In the genomic region with DNA sequence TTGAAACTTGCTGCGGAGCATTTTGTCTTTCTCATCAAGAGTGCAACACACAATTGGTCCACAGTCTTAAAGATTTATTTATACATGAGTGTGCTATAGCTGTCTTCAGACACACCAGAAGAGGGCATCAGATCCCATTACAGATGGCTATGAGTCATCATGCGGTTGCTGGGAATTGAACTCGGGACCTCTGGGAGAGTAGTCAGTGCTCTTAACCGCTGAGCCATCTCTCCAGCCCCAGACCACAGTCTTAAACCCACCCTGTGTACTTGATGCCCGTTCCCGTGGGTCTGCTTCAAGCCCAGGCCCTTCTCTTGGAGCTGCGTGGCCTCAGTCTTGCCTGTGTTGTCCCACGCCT, we compare ENCODE assay signal across 13 mouse cellular contexts. TPM values are rescaled to one million over a fixed set of nuclear protein-coding genes. Genes with fewer than 3 reads are reported as not detected.
DNase-seq lines count a peak whose midpoint lies in the region; ATAC-seq and TF ChIP-seq lines count a peak whose summit lies in the region.
"Had no signal": no experiment of that assay in that cellular context is flagged by ENCODE, and none has a peak within 500 bp of the region (broad histone marks: within the 10 kb centered on the region; RNA-seq: fewer than 3 reads in every experiment).

No protein-coding gene starts in this region.

- intact Hi-C loops in gastrocnemius, adult 2 months (cut with DNase I), result no loop called here

- ATAC-seq in intestine, embryonic 16.5 days, result no peak
- ATAC-seq in stomach, embryonic 15.5 days (ENCODE audit: insufficient read depth, low FRiP score, low read depth), result no peak
- no peak for ATAC-seq in forebrain, embryonic 13.5 days
- ATAC-seq in hindbrain, postnatal 0 days, result no peak

- TF ChIP-seq CTCF in gastrocnemius, adult 2 months (IDR thresholded peaks at IDR 0.05), result no peak
- no peak for TF ChIP-seq CTCF in spleen, adult 2 months (IDR thresholded peaks at IDR 0.05; ENCODE audit: extremely low read depth, insufficient read depth, insufficient read length, insufficient replicate concordance)
- no peak for TF ChIP-seq CTCF in hindbrain, postnatal 0 days (IDR thresholded peaks at IDR 0.05; ENCODE audit: low read depth)

- no peaks in the 10 kb centered on the region for H3K27me3 ChIP-seq in spleen, adult 2 months (ENCODE audit: control insufficient read depth, insufficient read depth, low read length)
- H3K27me3 ChIP-seq in intestine, embryonic 16.5 days (replicated peaks; ENCODE audit: control insufficient read depth, insufficient read depth, low read length), result no peaks in the 10 kb centered on the region
- no peaks in the 10 kb centered on the region for H3K27me3 ChIP-seq in stomach, embryonic 15.5 days (replicated peaks)
- no peaks in the 10 kb centered on the region for H3K27me3 ChIP-seq in forebrain, embryonic 13.5 days
- no peaks in the 10 kb centered on the region for H3K27me3 ChIP-seq in hindbrain, postnatal 0 days (ENCODE audit: insufficient read depth, low read length)
- H3K27me3 ChIP-seq: limb, embryonic 12.5 days had no signal

- H3K27ac ChIP-seq in gastrocnemius, adult 2 months, result no peak overlapping the region
- H3K27ac ChIP-seq in spleen, adult 2 months (ENCODE audit: insufficient read depth, low read length), result peak overlapping the region; percentile 71
- H3K27ac ChIP-seq in intestine, embryonic 16.5 days (ENCODE audit: low read length), result peak overlapping the region; percentile 19; the same call in 1 of the 2 replicates
- H3K27ac ChIP-seq in stomach, embryonic 15.5 days, result no peak overlapping the region
- no peak overlapping the region for H3K27ac ChIP-seq in forebrain, embryonic 13.5 days
- no peak overlapping the region for H3K27ac ChIP-seq in hindbrain, postnatal 0 days
- H3K27ac ChIP-seq: limb, embryonic 12.5 days had no signal

- WGBS in spleen, adult 2 months, result 26% methylated on average over 8 of the region's 8 CpGs
- WGBS in intestine, embryonic 16.5 days, result 82% methylated on average over 8 of the region's 8 CpGs
- WGBS in stomach, embryonic 15.5 days, result 76% methylated on average over 8 of the region's 8 CpGs
- 87% methylated on average over 8 of the region's 8 CpGs for WGBS in forebrain, embryonic 13.5 days
- 82% methylated on average over 8 of the region's 8 CpGs for WGBS in hindbrain, postnatal 0 days

- no peak overlapping the region for H3K9ac ChIP-seq in intestine, embryonic 16.5 days (ENCODE audit: low read depth, low read length)
- H3K9ac ChIP-seq in stomach, embryonic 15.5 days, result no peak overlapping the region
- H3K9ac ChIP-seq in forebrain, embryonic 13.5 days, result no peak overlapping the region
- no peak overlapping the region for H3K9ac ChIP-seq in hindbrain, postnatal 0 days (replicated peaks; ENCODE audit: low read length)
- H3K9ac ChIP-seq: limb, embryonic 12.5 days had no signal

- TF ChIP-seq POLR2A in spleen, adult 2 months (IDR thresholded peaks at IDR 0.05; ENCODE audit: low read depth, low read length), result no peak

- H3K36me3 ChIP-seq in spleen, adult 2 months (ENCODE audit: control insufficient read depth, insufficient read depth, low read length), result no peaks in the 10 kb centered on the region
- no peaks in the 10 kb centered on the region for H3K36me3 ChIP-seq in intestine, embryonic 16.5 days (ENCODE audit: control insufficient read depth, insufficient read depth, low read length)
- H3K36me3 ChIP-seq in stomach, embryonic 15.5 days, result no peaks in the 10 kb centered on the region
- no peaks in the 10 kb centered on the region for H3K36me3 ChIP-seq in forebrain, embryonic 13.5 days (ENCODE audit: poor library complexity, severe bottlenecking)
- H3K36me3 ChIP-seq in hindbrain, postnatal 0 days (ENCODE audit: insufficient read depth, low read length), result no peaks in the 10 kb centered on the region
- H3K36me3 ChIP-seq: limb, embryonic 12.5 days had no signal

- no peaks in the 10 kb centered on the region; the same call in 1 of the 2 replicates for H3K4me1 ChIP-seq in spleen, adult 2 months (ENCODE audit: control insufficient read depth, insufficient read depth, insufficient read length)
- H3K4me1 ChIP-seq in intestine, embryonic 16.5 days (ENCODE audit: control insufficient read depth, insufficient read depth, low read length), result no peaks in the 10 kb centered on the region
- H3K4me1 ChIP-seq in stomach, embryonic 15.5 days, result no peaks in the 10 kb centered on the region
- H3K4me1 ChIP-seq in forebrain, embryonic 13.5 days, result 0 out of 2 replicates have a peak, but pooled peaks cover 9% of the 10 kb centered on the region
- H3K4me1 ChIP-seq in hindbrain, postnatal 0 days (ENCODE audit: insufficient read depth, low read length), result no peaks in the 10 kb centered on the region
- H3K4me1 ChIP-seq: limb, embryonic 12.5 days had no signal

- DNase-seq in gastrocnemius, adult 2 months, result no peak
- DNase-seq in gastrocnemius, postnatal 10 days, result no peak
- no peak for DNase-seq in spleen, adult 2 months (ENCODE audit: low read depth in 1 of 2, low spot score in 2 of 2)
- DNase-seq in spleen, postnatal 14 days (ENCODE audit: low spot score in 2 of 2), result no peak
- no peak for DNase-seq in hindbrain, postnatal 0 days (ENCODE audit: low spot score)
- DNase-seq: cerebellum, adult 2 months; gastrocnemius, postnatal 25 days; heart, postnatal 4 days had no signal

- H3K4me2 ChIP-seq in intestine, embryonic 16.5 days (ENCODE audit: low read depth, low read length), result no peak overlapping the region
- H3K4me2 ChIP-seq in stomach, embryonic 15.5 days, result peak overlapping the region; percentile 5; the same call in 1 of the 2 replicates
- no peak overlapping the region for H3K4me2 ChIP-seq in forebrain, embryonic 13.5 days
- no peak overlapping the region for H3K4me2 ChIP-seq in hindbrain, postnatal 0 days (ENCODE audit: low read depth, low read length)
- H3K4me2 ChIP-seq: limb, embryonic 12.5 days; midbrain, embryonic 11.5 days had no signal

- H3K4me3 ChIP-seq in gastrocnemius, adult 2 months, result peak overlapping the region; percentile 48; the same call in 1 of the 2 replicates
- peak overlapping the region; percentile 55; the same call in 1 of the 2 replicates for H3K4me3 ChIP-seq in spleen, adult 2 months (ENCODE audit: extremely low read depth, insufficient read depth, insufficient read length)
- no peak overlapping the region for H3K4me3 ChIP-seq in intestine, embryonic 16.5 days (ENCODE audit: low read length)
- H3K4me3 ChIP-seq in stomach, embryonic 15.5 days (replicated peaks), result no peak overlapping the region
- no peak overlapping the region for H3K4me3 ChIP-seq in forebrain, embryonic 13.5 days
- no peak overlapping the region for H3K4me3 ChIP-seq in hindbrain, postnatal 0 days (ENCODE audit: low read length)
- H3K4me3 ChIP-seq: limb, embryonic 12.5 days had no signal

- no peaks in the 10 kb centered on the region for H3K9me3 ChIP-seq in intestine, embryonic 16.5 days (ENCODE audit: control insufficient read depth, low read length)
- H3K9me3 ChIP-seq in stomach, embryonic 15.5 days, result no peaks in the 10 kb centered on the region
- H3K9me3 ChIP-seq in forebrain, embryonic 13.5 days (replicated peaks), result no peaks in the 10 kb centered on the region
- H3K9me3 ChIP-seq in hindbrain, postnatal 0 days (ENCODE audit: low read length), result no peaks in the 10 kb centered on the region
- H3K9me3 ChIP-seq: limb, embryonic 12.5 days had no signal

RNA-seq across cellular contexts. Expression of a gene that starts 34.1 kb away (rescaled TPM):
- total RNA-seq in gastrocnemius, adult 2 months (2021), result 10 to 100 TPM in 1 of 2 experiments, 1 to 10 TPM in 1; 8.3 to 19.8 TPM
- total RNA-seq in gastrocnemius, postnatal 10 days (2021), result 10 to 100 TPM; 17.6 to 19.3 TPM
- polyA plus RNA-seq in spleen, adult 2 months (2012; rRNA removed), result 4.7 and 5.5 TPM in 2 replicates
- 14.2 and 15.9 TPM in 2 replicates for polyA plus RNA-seq in intestine, embryonic 16.5 days (2015; fragmentation: Nextera tagmentation; extraction: Ambion mirVana)
- 19.3 and 21.6 TPM in 2 replicates for polyA plus RNA-seq in stomach, embryonic 15.5 days (2015; fragmentation: Nextera tagmentation; extraction: Ambion mirVana)
- polyA plus RNA-seq in forebrain, embryonic 13.5 days (2015; fragmentation: Nextera tagmentation; extraction: Ambion mirVana), result 31.4 and 32.3 TPM in 2 replicates
- total RNA-seq in hindbrain, postnatal 0 days (2014; rRNA removed), result 36.4 and 38.9 TPM in 2 replicates
- 23.9 and 25.1 TPM in 2 replicates for polyA plus RNA-seq in hindbrain, postnatal 0 days (2015; fragmentation: Nextera tagmentation; extraction: Ambion mirVana)

Comparison
In these comparisons a context has a peak if more than half of its experiments do, and no peak if none do; other contexts are left out.
1. H3K27ac ChIP-seq: peak in spleen, adult 2 months (single experiment) and intestine, embryonic 16.5 days (single experiment); none in gastrocnemius, adult 2 months (single experiment), stomach, embryonic 15.5 days (single experiment), forebrain, embryonic 13.5 days (single experiment) and hindbrain, postnatal 0 days (single experiment).
2. H3K4me3 ChIP-seq: peak in gastrocnemius, adult 2 months (single experiment) and spleen, adult 2 months (single experiment); none in intestine, embryonic 16.5 days (single experiment), stomach, embryonic 15.5 days (single experiment), forebrain, embryonic 13.5 days (single experiment) and hindbrain, postnatal 0 days (single experiment).